Mouse (Mus musculus): ENCODE measurements around the gene Mecom.
A peak's percentile ranks its signal among the peaks of the same experiment; 100 is the strongest.

Gene Mecom

GRCm38 (mm10) chr3:30330476-30330875 lies 217.3 kb downstream of the Mecom start:
- no peak for DNase-seq

- no peak for DNase-seq
These were observed 217.8 kb downstream of the Mecom start for GRCm38 (mm10) chr3:30330021-30330420.

GRCm38 (mm10) chr3:30314955-30315354 lies 232.9 kb downstream of the Mecom start:
- DNase-seq: no peak

GRCm38 (mm10) chr3:30308081-30308480 lies 239.7 kb downstream of the Mecom start:
- no peak for DNase-seq

- DNase-seq: no peak
These were observed 240.2 kb downstream of the Mecom start for GRCm38 (mm10) chr3:30307601-30308000.

GRCm38 (mm10) chr3:30306080-30306479 lies 241.7 kb downstream of the Mecom start:
- DNase-seq: no peak

- DNase-seq: no peak
These were observed 248.3 kb downstream of the Mecom start for GRCm38 (mm10) chr3:30299460-30299859.

GRCm38 (mm10) chr3:30294433-30294832 lies 253.4 kb downstream of the Mecom start:
- peak; percentile 4 for DNase-seq

- no peak for DNase-seq
These were observed 261.3 kb downstream of the Mecom start for GRCm38 (mm10) chr3:30286529-30286928.

GRCm38 (mm10) chr3:30284094-30284493 lies 263.7 kb downstream of the Mecom start:
- no peak for DNase-seq

GRCm38 (mm10) chr3:30283562-30283961 lies 264.2 kb downstream of the Mecom start:
- no peak for DNase-seq

GRCm38 (mm10) chr3:30277569-30277968 lies 270.2 kb downstream of the Mecom start:
- no peak for DNase-seq

GRCm38 (mm10) chr3:30276099-30276498 lies 271.7 kb downstream of the Mecom start:
- DNase-seq: no peak

GRCm38 (mm10) chr3:30269253-30269652 lies 278.6 kb downstream of the Mecom start:
- DNase-seq: no peak

- no peak for DNase-seq
These were observed 286.9 kb downstream of the Mecom start for GRCm38 (mm10) chr3:30260945-30261344.

- DNase-seq: no peak
These were observed 289.4 kb downstream of the Mecom start for GRCm38 (mm10) chr3:30258421-30258820.

- no peak for DNase-seq
These were observed 290.0 kb downstream of the Mecom start for GRCm38 (mm10) chr3:30257776-30258175.

GRCm38 (mm10) chr3:30256896-30257295 lies 290.9 kb downstream of the Mecom start:
- no peak for DNase-seq

GRCm38 (mm10) chr3:30255828-30256227 lies 292.0 kb downstream of the Mecom start:
- DNase-seq: no peak

GRCm38 (mm10) chr3:30254451-30254850 lies 293.4 kb downstream of the Mecom start:
- DNase-seq: no peak

- DNase-seq: no peak
These were observed 294.1 kb downstream of the Mecom start for GRCm38 (mm10) chr3:30253714-30254113.

GRCm38 (mm10) chr3:30248656-30249384 lies 299.0 kb downstream of the Mecom start:
- DNase-seq: peak; percentile 45

- DNase-seq: no peak
These were observed 300.6 kb downstream of the Mecom start for GRCm38 (mm10) chr3:30247256-30247655.

GRCm38 (mm10) chr3:30246431-30247041 lies 301.3 kb downstream of the Mecom start:
- no peak for DNase-seq

- no peak for DNase-seq
These were observed 301.9 kb downstream of the Mecom start for GRCm38 (mm10) chr3:30245950-30246349.

Data from layer of hippocampus, adult 9-11 months (tissue).